Mouse (Mus musculus) brown adipose tissue, adult 24 weeks (tissue): ENCODE measurements around the gene 4930539E08Rik. TPM values are rescaled to one million over a fixed set of nuclear protein-coding genes. Genes with fewer than 3 reads are reported as not detected.
A peak's percentile ranks its signal among the peaks of the same experiment; 100 is the strongest.

Experiments used
- H3K27ac ChIP-seq: fragments of 200-500 bp; replicated peaks from 2 replicates; pipeline ENCODE4 v1.5.1; 2012; ENCODE audit warnings: low read depth, mild to moderate bottlenecking, low read length
- H3K4me1 ChIP-seq: fragments of 200-500 bp; 2 replicates; pipeline ENCODE4 v1.6.1; 2012; ENCODE audit warnings: low read length, mixed read lengths; ENCODE audit not compliant: control insufficient read depth, insufficient read depth, insufficient read length
- H3K4me3 ChIP-seq: fragments of 200-500 bp; 2 replicates; pipeline ENCODE4 v1.5.1; 2012; ENCODE audit warnings: low read depth, mild to moderate bottlenecking, low read length, moderate library complexity; ENCODE audit not compliant: insufficient read depth
- polyA plus RNA-seq: library from polyadenylated mRNA; stranded (reverse); fragments of >200 nt; gene quantifications from 2 replicates; pipeline ENCODE4 v1.2.4, GENCODE M21; 2012; ENCODE audit not compliant: missing spikeins, insufficient read depth, insufficient read length

The 4930539E08Rik gene
- polyA plus RNA-seq, 1 experiment, result not detected

- no peak overlapping the region for H3K27ac ChIP-seq
- no peaks in the 10 kb centered on the region for H3K4me1 ChIP-seq
- H3K4me3 ChIP-seq, result no peak overlapping the region
Measured at GRCm38 (mm10) chr17:28936622-28937345, 21.7 kb upstream of the 4930539E08Rik start.

GRCm38 (mm10) chr17:28936133-28936532 is 21.0 kb upstream of the 4930539E08Rik start:
- no peak overlapping the region for H3K27ac ChIP-seq
- H3K4me3 ChIP-seq, result no peak overlapping the region
- peaks cover 3% of the 10 kb centered on the region; the same call in 1 of the 2 replicates for H3K4me1 ChIP-seq

- Histone ChIP-seq H3K27ac (no peak overlapping the region), H3K4me1 (peaks cover 5% of the 10 kb centered on the region; the same call in 1 of the 2 replicates), H3K4me3 (no peak overlapping the region)
Measured at GRCm38 (mm10) chr17:28934120-28934916, 19.2 kb upstream of the 4930539E08Rik start.

- no peak overlapping the region for H3K4me3 ChIP-seq
- H3K4me1 ChIP-seq, result peaks cover 5% of the 10 kb centered on the region; the same call in 1 of the 2 replicates
- H3K27ac ChIP-seq, result no peak overlapping the region
Measured at GRCm38 (mm10) chr17:28932274-28932673, 17.1 kb upstream of the 4930539E08Rik start.

GRCm38 (mm10) chr17:28931436-28932211 is 16.5 kb upstream of the 4930539E08Rik start:
- peaks cover 5% of the 10 kb centered on the region; the same call in 1 of the 2 replicates for H3K4me1 ChIP-seq
- H3K4me3 ChIP-seq, result no peak overlapping the region
- peak overlapping the region; percentile 49 for H3K27ac ChIP-seq

GRCm38 (mm10) chr17:28930392-28931074 is 15.4 kb upstream of the 4930539E08Rik start:
- Histone ChIP-seq H3K4me3 (peak overlapping the region; percentile 41), H3K27ac (peak overlapping the region; percentile 89), H3K4me1 (peaks cover 5% of the 10 kb centered on the region; the same call in 1 of the 2 replicates)

GRCm38 (mm10) chr17:28929369-28929768 is 14.2 kb upstream of the 4930539E08Rik start:
- Histone ChIP-seq H3K27ac (no peak overlapping the region), H3K4me1 (peaks cover 5% of the 10 kb centered on the region; the same call in 1 of the 2 replicates), H3K4me3 (no peak overlapping the region)

- H3K4me3 ChIP-seq, result no peak overlapping the region
- H3K4me1 ChIP-seq, result peaks cover 5% of the 10 kb centered on the region; the same call in 1 of the 2 replicates
- no peak overlapping the region for H3K27ac ChIP-seq
Measured at GRCm38 (mm10) chr17:28928004-28928403, 12.9 kb upstream of the 4930539E08Rik start.

GRCm38 (mm10) chr17:28926866-28927635 is 11.9 kb upstream of the 4930539E08Rik start:
- H3K27ac ChIP-seq, result no peak overlapping the region

GRCm38 (mm10) chr17:28926380-28926779 is 11.3 kb upstream of the 4930539E08Rik start:
- Histone ChIP-seq H3K4me3 (no peak overlapping the region), H3K4me1 (0 out of 2 replicates have a peak, but pooled peaks cover 2% of the 10 kb centered on the region), H3K27ac (no peak overlapping the region)

More at GRCm38 (mm10) chr17:28926866-28927635, 11.9 kb upstream of the 4930539E08Rik start:
- no peak overlapping the region for H3K4me3 ChIP-seq
- H3K4me1 ChIP-seq, result peaks cover 5% of the 10 kb centered on the region; the same call in 1 of the 2 replicates

GRCm38 (mm10) chr17:28924957-28925595 is 10.0 kb upstream of the 4930539E08Rik start:
- Histone ChIP-seq H3K27ac (no peak overlapping the region), H3K4me1 (0 out of 2 replicates have a peak, but pooled peaks cover under 1% of the 10 kb centered on the region), H3K4me3 (no peak overlapping the region)

- H3K27ac ChIP-seq, result no peak overlapping the region
- no peak overlapping the region for H3K4me3 ChIP-seq
- H3K4me1 ChIP-seq, result no peaks in the 10 kb centered on the region
Measured at GRCm38 (mm10) chr17:28922096-28922495, 7.0 kb upstream of the 4930539E08Rik start.

GRCm38 (mm10) chr17:28921086-28921485 is 6.0 kb upstream of the 4930539E08Rik start:
- H3K4me1 ChIP-seq, result no peaks in the 10 kb centered on the region
- H3K27ac ChIP-seq, result no peak overlapping the region
- no peak overlapping the region for H3K4me3 ChIP-seq
